Mouse (Mus musculus) myocyte (in vitro differentiated cells): Measurements from ENCODE around the gene Gm4763.

Experiments
- CEBPB ChIP-seq: IDR thresholded peaks from 2 replicates; pipeline ENCODE4 v1.6.1; 2011; ENCODE audit warnings: mild to moderate bottlenecking, moderate library complexity; ENCODE audit not compliant: poor library complexity, insufficient read depth, severe bottlenecking
- E2F4 ChIP-seq: IDR thresholded peaks from one replicate; pipeline ENCODE4 v1.6.1; 2011; ENCODE audit warnings: mild to moderate bottlenecking, control low read depth, moderate library complexity; ENCODE audit not compliant: insufficient read depth
- MAX ChIP-seq: IDR thresholded peaks from one replicate; pipeline ENCODE4 v1.6.1; 2011; ENCODE audit warnings: low read depth, mild to moderate bottlenecking, control low read depth
- MYOD1 ChIP-seq, 3 experiments: IDR thresholded peaks; one replicate each; pipeline ENCODE4 v1.6.1; 2011; ENCODE audit warnings: control low read depth in 2 of 3, low read depth in 2 of 3, mild to moderate bottlenecking in 2 of 3, moderate library complexity in 1 of 3; ENCODE audit not compliant: insufficient read length in 2 of 3, control insufficient read depth in 1 of 3
- MYOG ChIP-seq, 3 experiments: IDR thresholded peaks; one replicate each; pipeline ENCODE4 v1.6.1; 2011; ENCODE audit warnings: control low read depth in 2 of 3, low read depth in 2 of 3, mild to moderate bottlenecking in 2 of 3; ENCODE audit not compliant: insufficient read length in 2 of 3, control insufficient read depth in 1 of 3, insufficient read depth in 1 of 3
- POLR2A ChIP-seq: IDR thresholded peaks from one replicate; pipeline ENCODE4 v1.6.1; 2011; ENCODE audit warnings: low read depth, mild to moderate bottlenecking, control low read depth, moderate library complexity; ENCODE audit not compliant: insufficient read length
- POLR2AphosphoS2 ChIP-seq: IDR thresholded peaks from one replicate; pipeline ENCODE4 v1.6.1; 2011; ENCODE audit warnings: low read depth, control low read depth; ENCODE audit not compliant: insufficient read length
- REST ChIP-seq: IDR thresholded peaks from one replicate; pipeline ENCODE4 v1.6.1; 2011; ENCODE audit warnings: mild to moderate bottlenecking, control low read depth, moderate library complexity; ENCODE audit not compliant: insufficient read depth, insufficient read length
- TCF12 ChIP-seq: IDR thresholded peaks from one replicate; pipeline ENCODE4 v1.6.1; 2011; ENCODE audit warnings: mild to moderate bottlenecking, control low read depth; ENCODE audit not compliant: poor library complexity, insufficient read depth, severe bottlenecking
- TCF3 ChIP-seq: IDR thresholded peaks from one replicate; pipeline ENCODE4 v1.6.1; 2011; ENCODE audit warnings: low read depth, control low read depth; ENCODE audit not compliant: insufficient read length
- USF1 ChIP-seq: IDR thresholded peaks from one replicate; pipeline ENCODE4 v1.6.1; 2011; ENCODE audit warnings: low read depth, mild to moderate bottlenecking, control low read depth, moderate library complexity

- TF ChIP-seq USF1 = no peak
- no peak for TF ChIP-seq POLR2A
- TF ChIP-seq POLR2AphosphoS2 = no peak
- no peak for TF ChIP-seq MAX
- no peak for TF ChIP-seq CEBPB
- TF ChIP-seq TCF12 = no peak
- TF ChIP-seq MYOG (IDR thresholded peaks at IDR 0.05; ENCODE audit: control insufficient read depth in 1 of 3, insufficient read depth in 1 of 3, insufficient read length in 2 of 3, low read depth in 2 of 3) = no peak
- no peak for TF ChIP-seq REST
- no peak for TF ChIP-seq E2F4
- no peak for TF ChIP-seq TCF3
- no peak for TF ChIP-seq MYOD1 (IDR thresholded peaks at IDR 0.05; ENCODE audit: control insufficient read depth in 1 of 3, insufficient read length in 2 of 3, low read depth in 2 of 3)
Observed at GRCm38 (mm10) chr7:24708832-24709292, 17.8 kb downstream of the Gm4763 start, which contains the start of gene BC049730.
